Mouse (Mus musculus): ENCODE measurements around the gene Spo11.

DNA sequence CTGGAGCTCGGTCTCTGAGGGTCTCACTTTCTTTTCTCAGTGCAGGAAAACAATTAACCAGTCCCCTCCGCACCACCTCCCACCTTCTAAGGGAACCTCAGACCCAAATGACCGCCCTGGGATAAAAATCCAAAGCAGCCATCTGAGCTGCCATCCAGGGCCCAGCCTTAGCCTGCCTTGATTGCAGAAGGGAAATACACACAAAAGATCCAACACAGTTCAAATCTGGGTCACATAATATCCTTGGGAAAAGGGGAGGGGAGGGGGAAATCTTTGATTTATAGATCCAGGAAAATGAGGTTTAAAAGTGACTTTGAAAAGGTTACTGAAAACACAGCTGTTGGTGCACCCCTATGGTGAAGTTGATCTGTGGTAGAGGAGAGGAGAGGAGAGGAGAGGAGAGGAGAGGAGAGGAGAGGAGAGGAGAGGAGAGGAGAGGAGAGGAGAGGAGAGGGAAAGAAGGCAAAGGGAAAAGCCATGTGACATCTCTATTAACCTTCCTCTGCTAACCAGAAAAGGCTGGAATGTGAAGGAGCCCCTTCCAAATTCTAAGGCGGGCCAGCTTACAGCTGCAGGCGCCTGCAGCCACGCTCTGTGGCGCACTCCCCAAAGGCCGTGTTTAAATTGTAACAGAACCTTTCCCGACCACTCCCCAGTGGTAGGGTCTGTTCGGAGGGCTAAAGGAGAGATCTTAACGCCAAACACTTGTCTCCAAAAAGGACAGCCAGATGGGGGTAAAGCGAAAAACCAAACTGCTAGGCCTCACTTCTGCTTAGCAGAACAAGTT is 41.5 kb upstream of the Spo11 start:
- TF ChIP-seq CTCF (IDR thresholded peaks at IDR 0.05; ENCODE audit: low read depth) (no peak), EP300 (IDR thresholded peaks at IDR 0.05; ENCODE audit: low read depth) (no peak)
